Mouse (Mus musculus) NIH3T3 (cell line): ENCODE data around the gene Shd.
"Not testable (repeated sequence)": the region's sequence is repeated elsewhere in the genome, so short reads cannot be mapped to it uniquely, and the experiment has no call there.

Experiments
- DNase-seq: peaks from one replicate; pipeline ENCODE4 v3.0.0-alpha.2; 2012; ENCODE audit warnings: low read depth

Shd gene

DNA sequence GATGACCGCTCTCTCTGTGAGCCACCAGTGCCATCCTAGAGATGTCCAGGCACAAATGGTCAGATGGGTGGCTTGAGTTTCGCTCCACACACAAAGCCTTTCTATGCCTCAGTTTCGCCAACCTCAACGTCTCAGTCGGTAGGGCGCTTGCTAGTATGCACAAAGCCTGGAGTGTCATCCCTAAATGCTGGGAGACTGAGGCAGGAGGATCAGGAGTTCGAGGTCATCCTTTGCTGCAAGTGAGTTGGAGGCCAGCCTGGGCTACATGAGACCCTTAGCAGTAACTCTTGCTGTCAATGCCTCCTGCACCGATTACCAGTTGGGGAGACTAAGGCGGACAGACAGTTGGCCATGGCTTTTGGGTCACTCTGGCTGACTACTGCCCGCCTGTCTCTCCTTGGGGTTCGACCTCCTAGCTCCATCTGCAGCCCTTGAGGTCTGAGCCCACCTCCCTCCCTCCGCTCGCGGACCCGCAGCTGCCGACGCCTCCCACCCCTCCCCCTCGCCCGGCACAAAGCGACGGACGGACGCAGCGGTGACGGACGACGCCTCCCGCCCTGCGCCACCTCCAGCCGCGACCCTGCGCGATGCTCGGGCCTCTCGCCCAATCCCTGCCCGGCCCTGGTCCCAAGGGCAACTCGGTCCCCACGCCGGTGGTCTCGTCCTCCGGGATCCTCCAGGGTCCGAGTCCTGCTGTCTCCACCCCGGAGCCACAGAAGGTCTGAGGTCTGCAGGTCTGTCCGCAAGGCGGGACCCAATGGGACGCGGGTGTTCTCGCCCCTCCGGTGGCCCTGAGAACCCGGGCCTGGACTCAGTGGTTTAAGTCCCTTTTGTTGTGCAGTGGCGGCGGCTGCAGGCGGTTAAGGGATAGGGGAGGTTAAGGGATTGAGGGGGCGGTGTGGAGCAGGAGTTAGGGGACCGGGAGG, at the start of gene Shd:
Gene Shd (plus strand): TSS at position 502 of the 926 bp plus-strand sequence.
- DNase-seq: no peak

DNA sequence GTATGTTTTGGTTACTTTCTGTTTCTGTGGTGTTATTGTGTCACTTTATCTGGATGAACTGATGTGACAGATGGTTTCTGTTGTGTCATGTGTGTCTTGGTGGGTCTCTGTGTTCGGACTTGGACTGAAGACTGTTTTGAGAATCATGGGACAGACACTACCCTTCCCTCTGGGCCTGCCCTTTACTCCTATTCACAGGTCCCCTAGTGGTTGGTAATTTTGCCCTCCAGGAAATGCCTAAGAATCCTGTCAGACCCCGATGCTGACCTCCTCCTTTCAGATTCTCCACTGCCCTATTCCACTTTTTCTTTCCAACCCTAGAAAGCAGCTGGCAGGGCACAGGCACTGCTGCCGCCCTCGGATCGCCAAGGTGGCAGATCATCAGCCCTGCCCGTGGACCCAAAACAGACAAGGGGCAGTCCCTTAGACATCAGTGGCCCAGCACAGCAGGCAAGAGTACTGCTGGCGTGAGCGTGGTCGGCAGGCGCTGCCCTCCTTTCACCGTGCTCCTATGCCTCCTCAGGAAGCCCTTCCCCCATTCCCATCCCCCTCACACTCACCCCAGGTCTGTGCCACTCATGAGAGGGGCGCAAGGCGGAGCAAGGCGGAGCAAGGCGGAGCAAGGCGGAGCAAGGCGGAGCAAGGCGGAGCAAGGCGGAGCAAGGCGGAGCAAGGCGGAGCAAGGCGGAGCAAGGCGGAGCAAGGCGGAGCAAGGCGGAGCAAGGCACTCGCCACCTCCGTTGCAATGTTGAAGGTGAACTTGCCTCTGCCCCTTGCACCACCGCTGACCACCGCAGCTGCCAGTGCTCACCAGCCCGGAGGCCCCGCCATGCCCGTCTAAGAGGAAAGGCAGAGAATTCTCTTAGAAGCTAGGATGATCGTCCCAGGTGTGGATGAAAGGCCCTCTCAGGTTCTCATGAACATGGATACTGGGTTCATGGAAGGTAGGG, 38.4 kb upstream of the Shd start:
- DNase-seq: peak; percentile 80

DNA sequence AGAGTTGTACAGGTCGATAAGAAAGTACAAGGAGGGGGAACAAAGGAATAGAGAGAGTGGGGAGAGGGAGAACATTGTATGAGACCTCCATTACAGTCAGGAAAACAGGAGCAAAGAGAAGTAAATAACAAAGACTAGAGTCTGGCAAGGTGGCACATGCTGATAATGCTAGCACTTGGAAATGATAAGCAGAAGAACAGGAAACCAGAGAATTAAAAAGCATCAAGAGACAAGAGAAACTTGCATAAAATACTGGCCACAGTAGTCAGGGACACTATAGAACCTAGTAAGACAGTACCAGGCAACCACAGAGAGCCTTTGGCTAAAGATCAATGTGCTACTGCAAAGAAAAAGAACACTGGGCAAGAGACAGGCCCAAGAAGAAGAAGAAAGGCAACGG, 37.6 kb upstream of the Shd start:
- DNase-seq: no peak

DNA sequence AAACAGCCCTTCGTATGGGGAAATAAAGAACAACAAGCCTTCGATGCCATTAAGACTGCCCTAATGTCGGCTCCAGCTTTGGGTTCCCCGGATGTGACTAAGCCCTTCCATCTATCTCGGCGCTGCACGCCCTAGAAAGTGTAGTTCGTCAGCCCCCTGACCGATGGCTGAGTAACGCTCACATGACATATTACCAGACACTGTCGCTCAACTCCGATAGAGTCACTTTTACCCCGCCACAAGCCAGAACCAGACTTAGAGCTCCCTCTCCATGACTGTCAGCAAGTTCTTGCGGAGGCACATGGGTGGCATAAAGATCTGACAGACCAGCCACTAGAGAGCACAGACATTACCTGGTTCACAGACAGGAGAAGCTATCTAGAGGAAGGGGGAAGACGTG, 37.1 kb upstream of the Shd start:
- DNase-seq: no peak

DNA sequence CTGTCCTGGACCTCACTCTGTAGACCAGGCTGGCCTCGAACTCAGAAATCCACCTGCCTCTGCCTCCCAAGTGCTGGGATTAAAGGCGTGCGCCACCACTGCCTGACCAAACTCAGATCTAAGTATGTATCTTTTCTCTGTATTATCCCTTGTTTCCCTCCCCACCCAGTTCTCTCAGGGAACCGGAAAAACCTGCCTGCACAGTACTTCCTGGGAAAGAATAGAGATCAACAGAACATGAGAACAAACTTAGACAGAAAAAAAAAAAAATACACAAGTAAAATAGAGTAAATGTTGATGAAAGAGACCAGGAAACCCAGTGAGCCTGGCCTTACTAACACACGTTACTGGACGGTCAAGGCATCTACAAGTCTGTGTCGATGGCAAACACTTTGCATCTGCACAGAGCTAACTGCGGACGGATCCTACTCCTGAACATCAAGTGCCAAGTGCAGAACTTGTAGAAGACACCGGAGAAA, 25.8 kb upstream of the Shd start:
- DNase-seq: not testable (repeated sequence)

DNA sequence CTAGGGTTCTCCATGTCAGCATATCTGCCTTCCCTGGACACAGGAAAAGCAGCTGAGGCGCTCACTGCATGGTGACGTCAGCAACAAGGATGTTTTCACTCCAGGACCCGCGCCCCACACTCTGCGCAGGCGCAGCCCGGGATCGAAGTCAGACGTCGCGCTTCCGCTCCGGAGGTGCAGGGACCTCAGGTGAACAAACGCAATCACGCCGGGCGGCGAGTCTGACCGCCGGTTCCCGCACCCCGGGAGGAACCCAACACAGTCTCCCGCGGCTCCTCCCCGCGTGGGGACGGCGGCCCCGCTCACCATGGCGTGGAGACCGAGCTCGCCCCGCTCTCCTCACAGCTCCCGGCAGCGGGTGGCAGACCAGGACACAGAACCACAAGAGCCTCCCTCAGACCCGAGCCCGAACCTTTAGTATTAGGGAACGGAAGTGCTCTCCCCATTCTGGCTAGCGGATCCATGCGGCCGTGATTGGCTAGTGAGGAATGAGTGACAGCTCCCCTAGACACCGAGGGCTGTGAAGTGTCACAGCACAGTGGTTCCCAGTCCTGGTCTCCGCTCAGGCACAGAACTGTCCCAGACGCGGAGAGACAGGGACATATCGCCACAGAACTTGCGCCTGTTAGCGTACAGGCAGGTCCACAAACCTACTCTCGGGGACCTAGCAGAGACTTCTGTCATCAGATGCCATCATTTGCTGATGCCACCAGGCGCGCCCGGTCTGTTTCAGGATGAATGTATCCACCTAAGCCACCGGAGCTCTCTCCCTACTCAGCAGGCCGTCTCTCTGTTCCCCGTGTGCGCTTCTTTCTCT, 25.2 kb upstream of the Shd start:
- peak; percentile 78 for DNase-seq

DNA sequence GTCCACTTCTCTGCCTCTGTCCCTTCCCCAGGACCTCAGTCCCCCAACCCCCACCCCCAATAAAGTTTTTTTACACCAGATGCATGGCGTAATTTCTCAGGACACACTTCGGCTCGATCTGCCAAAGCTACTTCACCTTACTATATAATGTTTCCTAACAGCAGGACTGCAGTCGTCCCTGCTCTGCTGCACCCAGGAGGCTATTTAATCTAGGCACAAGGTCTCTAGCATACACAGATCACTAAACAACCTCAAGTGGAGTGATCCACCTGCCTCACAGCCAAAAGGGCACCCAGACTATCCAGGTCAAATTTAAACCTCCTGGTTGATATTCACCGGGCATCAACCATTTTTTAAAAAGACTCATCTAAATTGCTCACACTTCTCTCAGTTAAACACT, 24.6 kb upstream of the Shd start:
- DNase-seq: no peak

DNA sequence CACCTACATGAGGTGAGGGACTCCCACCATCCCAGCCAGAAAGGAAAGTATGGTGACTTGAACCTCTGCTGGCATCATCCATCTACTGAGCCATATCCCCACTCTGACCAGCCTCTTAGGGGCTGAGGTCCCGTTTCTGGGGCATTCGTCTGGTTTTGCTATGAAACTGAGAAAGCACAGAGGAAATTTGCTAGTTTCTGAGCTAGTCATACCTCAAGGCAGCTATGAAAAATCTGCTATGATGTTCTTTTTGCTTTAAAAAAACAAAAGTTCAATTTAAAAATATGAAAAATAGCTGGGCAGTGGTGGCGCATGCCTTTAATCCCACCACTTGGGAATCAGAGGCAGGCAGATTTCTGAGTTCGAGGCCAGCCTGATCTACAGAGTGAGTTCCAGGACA, 21.6 kb upstream of the Shd start:
- DNase-seq: no peak

DNA sequence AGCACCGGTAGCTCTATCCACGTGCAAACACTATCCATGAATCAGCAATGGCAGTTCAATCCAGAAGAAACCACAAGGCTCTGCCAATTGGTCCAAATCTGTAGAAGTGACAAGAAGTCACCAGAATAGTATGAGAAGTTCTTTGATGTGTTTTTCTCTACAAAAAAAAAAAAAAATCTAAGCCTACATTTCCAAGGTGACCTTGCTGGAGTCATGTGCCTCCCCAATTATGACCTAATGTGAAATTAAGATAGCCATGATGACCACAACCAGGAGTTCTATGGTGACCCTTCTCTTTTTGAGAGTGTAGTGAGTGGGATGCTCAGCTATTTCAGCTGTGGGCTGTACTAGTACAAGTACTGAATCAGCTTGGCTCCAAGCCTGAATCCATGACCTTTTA, 20.9 kb upstream of the Shd start, which contains the start of gene Zfp119b:
Gene Zfp119b (minus strand): TSS at position 101 of the 400 bp plus-strand sequence.
- no peak for DNase-seq

DNA sequence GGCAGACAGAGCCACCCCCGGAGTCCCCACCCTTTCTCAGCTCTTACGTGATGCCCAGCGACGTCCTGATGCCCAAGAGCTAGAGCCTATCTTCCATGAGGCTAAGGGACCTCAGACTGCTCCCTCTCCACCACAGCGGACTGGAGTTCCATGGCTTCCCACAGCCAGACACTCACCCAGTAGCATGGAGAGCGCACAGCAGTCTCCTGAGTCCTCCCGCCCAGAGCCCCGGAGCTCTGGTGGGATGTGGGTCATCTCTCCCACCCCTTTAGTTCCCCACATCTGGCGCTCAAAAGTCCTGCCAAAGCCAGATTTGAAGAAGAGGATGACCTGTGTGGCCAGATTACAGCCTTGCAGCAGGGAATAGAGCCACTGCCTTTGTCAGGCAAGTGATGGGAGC, 19.7 kb upstream of the Shd start:
- no peak for DNase-seq

DNA sequence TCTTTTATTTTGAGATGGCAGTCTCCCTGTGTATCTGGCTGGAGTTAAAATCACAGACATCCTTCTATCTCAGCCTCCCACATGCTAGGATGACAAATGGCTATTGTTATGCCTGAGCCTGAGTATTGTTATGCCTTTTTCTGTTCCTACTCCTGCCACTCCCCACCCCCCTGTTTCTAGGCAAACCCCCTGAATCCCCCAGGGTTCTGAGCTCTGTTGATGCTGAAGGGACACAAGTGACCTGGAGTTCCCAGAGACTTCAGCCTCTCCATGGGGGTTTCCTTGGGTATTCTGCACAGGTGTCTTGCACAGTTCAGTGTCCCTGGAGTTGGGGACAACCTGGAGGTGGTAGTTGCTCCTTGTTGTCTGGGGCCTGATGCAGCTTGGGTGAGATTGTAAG, 18.2 kb upstream of the Shd start:
- DNase-seq: no peak

DNA sequence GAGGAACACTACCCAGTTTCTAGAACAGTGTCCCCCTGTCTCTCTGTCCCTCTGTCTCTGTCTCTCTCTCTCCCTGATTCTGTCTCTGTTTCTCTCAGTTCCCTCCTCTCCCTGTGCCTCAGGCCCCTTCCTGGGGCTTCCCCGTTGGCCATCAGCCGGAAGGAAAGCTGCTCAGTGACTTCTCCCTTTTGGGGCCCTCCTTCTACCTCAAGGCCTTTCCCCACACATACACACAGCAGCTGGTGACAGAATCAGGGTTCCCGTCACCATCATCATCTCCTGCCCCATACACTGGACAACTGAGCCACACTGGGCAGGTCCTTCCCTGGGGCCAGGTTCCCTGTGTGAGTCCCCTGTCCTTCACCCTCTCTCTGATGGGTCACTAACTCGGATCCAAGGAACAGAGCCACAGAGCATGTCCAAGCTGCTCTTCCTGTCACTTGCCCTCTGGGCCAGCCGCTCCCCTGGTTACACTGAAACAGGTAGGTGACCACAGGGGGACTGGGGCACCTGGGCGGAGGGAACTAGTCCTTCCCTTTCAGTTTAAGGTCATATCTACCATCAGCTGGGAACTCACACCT, 17.7 kb upstream of the Shd start, which contains the start of gene Ebi3:
Gene Ebi3 (plus strand): TSS at position 194 of the 581 bp plus-strand sequence.
- no peak for DNase-seq

DNA sequence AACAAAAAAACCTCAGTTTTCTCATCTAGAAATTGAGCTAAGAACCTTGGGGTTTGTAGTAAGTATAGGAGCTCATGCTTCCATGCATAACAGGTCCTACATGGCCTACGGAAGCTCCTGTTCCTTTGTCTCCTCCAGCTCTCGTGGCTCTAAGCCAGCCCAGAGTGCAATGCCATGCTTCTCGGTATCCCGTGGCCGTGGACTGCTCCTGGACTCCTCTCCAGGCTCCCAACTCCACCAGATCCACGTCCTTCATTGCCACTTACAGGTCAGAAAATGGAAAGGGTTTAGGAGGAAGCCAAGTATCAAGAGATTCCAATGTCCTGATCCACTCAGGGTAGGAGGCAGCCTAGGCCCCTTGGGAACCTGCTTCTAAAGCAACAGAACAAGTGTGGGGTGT, 16.5 kb upstream of the Shd start:
- no peak for DNase-seq

DNA sequence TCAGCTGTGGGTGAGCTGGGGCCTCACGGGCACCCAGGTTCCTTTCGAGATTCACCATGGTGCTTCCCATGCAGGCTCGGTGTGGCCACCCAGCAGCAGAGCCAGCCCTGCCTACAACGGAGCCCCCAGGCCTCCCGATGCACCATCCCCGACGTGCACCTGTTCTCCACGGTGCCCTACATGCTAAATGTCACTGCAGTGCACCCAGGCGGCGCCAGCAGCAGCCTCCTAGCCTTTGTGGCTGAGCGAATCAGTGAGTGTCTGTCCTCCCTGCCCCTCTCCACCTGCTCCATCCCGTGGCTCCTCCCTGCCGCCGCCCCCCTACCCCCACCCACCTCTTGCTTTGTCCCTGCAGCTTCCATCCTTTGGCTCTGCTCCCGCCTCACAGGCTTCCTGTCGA, 16.0 kb upstream of the Shd start:
- DNase-seq: no peak

DNA sequence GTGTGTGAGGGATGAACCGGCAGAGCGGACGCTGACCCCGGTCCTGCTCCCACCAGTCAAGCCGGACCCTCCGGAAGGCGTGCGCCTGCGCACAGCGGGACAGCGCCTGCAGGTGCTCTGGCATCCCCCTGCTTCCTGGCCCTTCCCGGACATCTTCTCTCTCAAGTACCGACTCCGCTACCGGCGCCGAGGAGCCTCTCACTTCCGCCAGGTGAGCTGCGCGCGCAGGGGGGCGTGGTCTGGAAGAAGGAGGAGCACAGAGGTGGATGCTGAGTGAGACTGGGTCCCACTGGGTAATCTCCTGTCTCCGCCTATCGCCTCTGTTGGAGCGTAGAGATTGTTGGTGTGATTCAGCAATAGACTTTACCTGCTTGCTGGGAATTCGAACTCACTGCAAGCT, 14.1 kb upstream of the Shd start:
- DNase-seq: no peak

DNA sequence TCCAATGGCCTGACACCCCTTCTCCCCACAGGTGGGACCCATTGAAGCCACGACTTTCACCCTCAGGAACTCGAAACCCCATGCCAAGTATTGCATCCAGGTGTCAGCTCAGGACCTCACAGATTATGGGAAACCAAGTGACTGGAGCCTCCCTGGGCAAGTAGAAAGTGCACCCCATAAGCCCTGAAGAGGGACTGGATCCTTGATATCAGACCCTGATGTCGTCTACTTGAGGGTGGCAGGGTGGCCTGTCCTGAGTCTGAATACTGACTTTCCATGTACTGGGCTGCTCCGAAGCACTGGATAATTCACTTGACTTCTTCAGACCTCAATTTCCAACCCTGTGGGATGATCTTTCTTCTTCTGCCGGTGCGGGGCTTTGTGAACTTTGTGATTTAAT, 13.7 kb upstream of the Shd start:
- no peak for DNase-seq

DNA sequence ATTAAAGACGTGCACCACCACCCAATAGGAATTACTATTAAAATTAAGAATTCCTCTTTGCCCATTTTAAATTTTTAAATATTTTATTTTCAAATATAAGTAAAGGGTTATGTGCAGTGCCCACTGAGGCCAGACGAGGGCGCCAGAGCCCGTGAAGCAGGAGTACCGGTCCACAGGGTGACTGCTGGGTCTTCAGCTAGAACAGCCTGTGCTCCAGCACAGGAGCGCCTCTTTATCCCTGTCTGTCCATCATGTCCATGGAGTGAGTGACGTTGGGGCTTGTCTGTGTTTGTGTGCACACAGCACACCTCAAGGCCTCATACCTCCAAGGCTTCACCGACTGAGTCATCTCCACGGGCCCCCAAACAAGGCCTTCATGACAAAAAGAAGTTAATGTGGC, 13.1 kb upstream of the Shd start:
- peak; percentile 89 for DNase-seq

DNA sequence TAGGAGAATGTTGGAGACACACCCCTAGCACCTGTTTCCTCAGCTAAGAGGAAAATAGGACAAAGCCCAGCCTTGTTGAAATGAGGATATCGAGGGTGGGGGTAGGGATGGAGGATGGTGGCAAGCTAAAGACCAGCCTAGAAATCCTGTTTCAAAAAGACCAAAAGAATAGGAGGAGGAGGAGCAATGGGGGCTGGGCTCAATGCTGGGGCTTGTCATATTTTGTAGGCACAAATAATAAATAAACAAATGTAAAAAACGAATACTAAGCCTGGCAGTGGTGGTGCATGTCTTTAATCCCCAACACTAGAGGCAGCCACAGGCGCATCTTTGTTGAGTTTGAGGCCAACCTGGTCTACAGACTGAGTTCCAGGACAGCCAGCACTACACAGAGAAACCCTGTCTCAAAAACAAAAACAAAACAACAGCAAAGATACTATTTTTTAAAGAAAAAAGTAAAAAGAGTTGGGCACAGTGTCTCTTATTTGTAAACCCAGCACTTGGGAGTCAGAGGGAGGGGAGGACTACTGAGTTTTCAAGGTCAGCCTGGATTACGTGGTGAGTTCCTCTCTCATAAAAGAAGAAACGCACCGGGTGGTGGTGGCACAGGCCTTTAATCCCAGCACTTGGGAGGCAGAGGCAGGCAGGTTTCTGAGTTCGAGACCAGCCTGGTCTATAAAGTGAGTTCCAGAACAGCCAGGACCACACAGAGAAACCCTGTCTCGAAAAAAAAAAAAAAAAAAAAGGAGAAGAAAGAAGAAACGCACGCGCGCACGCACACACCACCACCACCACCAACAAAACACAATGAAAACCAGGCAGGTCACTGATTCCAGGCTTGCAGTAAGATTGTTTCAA, 12.3 kb upstream of the Shd start:
- no peak for DNase-seq

DNA sequence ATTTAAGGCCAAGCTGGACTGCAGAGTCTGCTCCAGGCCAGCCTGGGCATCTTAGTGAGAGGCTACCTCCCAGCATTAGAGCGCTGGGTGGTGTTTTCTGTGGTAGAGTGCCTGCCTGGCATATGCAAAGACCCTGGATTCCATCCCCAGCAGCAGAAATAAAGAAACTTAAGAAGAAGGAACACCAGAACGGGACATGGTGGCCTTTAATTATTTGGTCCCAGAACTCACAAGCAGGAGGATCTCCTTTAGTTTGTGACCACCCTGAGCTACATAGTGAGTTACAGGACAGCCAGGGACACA, 11.7 kb upstream of the Shd start:
- no peak for DNase-seq

DNA sequence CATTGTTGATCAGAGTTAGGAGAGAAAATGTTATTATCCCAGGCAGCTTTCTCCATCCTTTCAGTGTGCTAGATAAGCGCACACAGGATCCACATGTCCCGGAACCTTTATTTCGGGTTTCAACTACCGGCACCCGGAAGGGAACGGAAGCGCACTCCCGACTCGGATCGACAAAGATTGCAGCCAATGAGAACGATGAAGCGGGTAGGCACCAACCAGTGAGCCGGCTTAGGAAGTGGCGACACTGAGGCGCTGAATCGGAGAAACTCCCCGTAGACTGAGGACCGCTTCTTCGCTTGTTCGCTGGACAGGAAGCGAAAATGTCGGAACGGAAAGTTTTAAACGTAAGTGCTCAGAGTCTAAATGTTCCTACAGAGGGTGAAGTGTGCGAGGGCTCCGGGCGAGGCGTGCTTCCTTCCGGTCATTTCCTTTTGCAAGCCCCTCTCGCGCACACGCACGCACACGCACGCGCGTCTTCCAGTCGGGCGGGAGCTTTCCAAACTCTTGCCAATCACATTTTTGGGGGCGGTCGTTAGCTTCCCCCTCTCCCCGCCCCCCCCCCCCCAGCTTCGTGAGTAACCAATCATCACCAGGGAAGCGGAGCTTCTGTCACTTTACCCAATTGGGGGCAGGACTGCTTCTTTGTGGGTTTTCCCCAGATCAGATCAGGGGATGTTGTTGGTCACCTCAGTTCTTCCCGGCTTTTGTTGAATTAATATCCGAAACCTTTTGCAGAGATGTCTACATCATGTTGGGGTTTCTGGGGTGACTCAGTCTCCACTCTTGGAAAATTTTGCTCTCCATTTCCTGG, 11.1 kb upstream of the Shd start, which contains the start of gene Yju2:
Gene Yju2 (plus strand): TSS at position 182 of the 811 bp plus-strand sequence.
- DNase-seq: peak; percentile 97
